Mouse (Mus musculus) forebrain, embryonic 14.5 days (tissue): ENCODE data around the gene Slc38a2. TPM values are rescaled to one million over a fixed set of nuclear protein-coding genes. Genes with fewer than 3 reads are reported as not detected.

ENCODE experiments used
- ATAC-seq: fragments of 200-750 bp; cut with Nextera tagmentation; 2 replicates; pipeline ENCODE4 v1.8.0; 2017; ENCODE audit warnings: mild to moderate bottlenecking, moderate library complexity
- DNase-seq: peaks from one replicate; pipeline ENCODE4 v3.0.0-alpha.2; 2015; ENCODE audit warnings: low spot score
- H3K27ac ChIP-seq: fragments of 300-500 bp; sonication (generic); 2 replicates; pipeline ENCODE4 v1.5.1; 2014; ENCODE audit warnings: low read depth, mild to moderate bottlenecking, control low read depth, low read length, moderate library complexity
- H3K27me3 ChIP-seq: fragments of 300-500 bp; sonication (generic); replicated peaks from 2 replicates; pipeline ENCODE4 v1.6.1; 2014; ENCODE audit warnings: low read length, control low read depth, mixed read lengths; ENCODE audit not compliant: control insufficient read depth, insufficient read depth
- H3K36me3 ChIP-seq: fragments of 300-500 bp; sonication (generic); 2 replicates; pipeline ENCODE4 v1.6.1; 2014; ENCODE audit warnings: low read length, control low read depth; ENCODE audit not compliant: control insufficient read depth, insufficient read depth
- H3K4me1 ChIP-seq: fragments of 300-500 bp; sonication (generic); 2 replicates; pipeline ENCODE4 v1.6.1; 2014; ENCODE audit warnings: antibody characterized with exemption, low read length, control low read depth; ENCODE audit not compliant: control insufficient read depth, insufficient read depth
- H3K4me2 ChIP-seq: fragments of 300-500 bp; sonication (generic); 2 replicates; pipeline ENCODE4 v1.6.1; 2014; ENCODE audit warnings: mild to moderate bottlenecking, control low read depth, low read length
- H3K4me3 ChIP-seq: fragments of 300-500 bp; sonication (generic); 2 replicates; pipeline ENCODE4 v1.5.1; 2014; ENCODE audit warnings: low read depth, low read length, control low read depth
- H3K9ac ChIP-seq: fragments of 300-500 bp; sonication (generic); 2 replicates; pipeline ENCODE4 v1.6.1; 2014; ENCODE audit warnings: mild to moderate bottlenecking, low read length, control low read depth, moderate library complexity
- H3K9me3 ChIP-seq: fragments of 300-500 bp; sonication (generic); replicated peaks from 2 replicates; pipeline ENCODE4 v1.6.1; 2016; ENCODE audit warnings: low read length, control low read depth, mixed read lengths; ENCODE audit not compliant: control insufficient read depth
- WGBS: fragments of 180-500 bp; shearing (Covaris S2); extraction: QIAGEN DNeasy Blood & Tissue Kit; methylation state at CpG from one replicate; pipeline ENCODE4 v1.1.7; 2014; 5-methylcytosine and 5-hydroxymethylcytosine counted together
- polyA plus RNA-seq: library from polyadenylated mRNA; unstranded; fragments of >200 nt; fragmentation: Nextera tagmentation; extraction: Ambion mirVana; gene quantifications from 2 replicates; pipeline ENCODE4 v1.2.1, GENCODE M21; 2014

The Slc38a2 gene
- polyA plus RNA-seq, 1 experiment from 2014 or later = 142 TPM

GRCm38 (mm10) chr15:96728993-96729392 lies 29.5 kb upstream of the Slc38a2 start:
- H3K36me3 ChIP-seq = no peaks in the 10 kb centered on the region
- no peaks in the 10 kb centered on the region for H3K27me3 ChIP-seq
- 81% methylated on average over 10 of the region's 10 CpGs for WGBS
- H3K27ac ChIP-seq = no peak overlapping the region
- H3K4me3 ChIP-seq = no peak overlapping the region
- no peaks in the 10 kb centered on the region for H3K4me1 ChIP-seq
- ATAC-seq = no peak
- no peak overlapping the region for H3K4me2 ChIP-seq
- H3K9me3 ChIP-seq = no peaks in the 10 kb centered on the region
- no peak for DNase-seq
- no peak overlapping the region for H3K9ac ChIP-seq

GRCm38 (mm10) chr15:96728346-96728745 lies 28.8 kb upstream of the Slc38a2 start:
- Histone ChIP-seq H3K9me3 (no peaks in the 10 kb centered on the region), H3K4me3 (no peak overlapping the region), H3K4me2 (no peak overlapping the region), H3K4me1 (no peaks in the 10 kb centered on the region), H3K9ac (no peak overlapping the region), H3K36me3 (no peaks in the 10 kb centered on the region), H3K27ac (no peak overlapping the region), H3K27me3 (no peaks in the 10 kb centered on the region)
- ATAC-seq (no peak), DNase-seq (no peak)
- 84% methylated on average over 4 of the region's 4 CpGs for WGBS

- Histone ChIP-seq H3K4me2 (no peak overlapping the region), H3K4me1 (no peaks in the 10 kb centered on the region), H3K9me3 (no peaks in the 10 kb centered on the region), H3K4me3 (no peak overlapping the region), H3K36me3 (no peaks in the 10 kb centered on the region), H3K27ac (no peak overlapping the region), H3K27me3 (no peaks in the 10 kb centered on the region), H3K9ac (no peak overlapping the region)
- DNase-seq = peak; percentile 36
- no peak for ATAC-seq
Measured at GRCm38 (mm10) chr15:96724506-96724905, 25.0 kb upstream of the Slc38a2 start.

GRCm38 (mm10) chr15:96722228-96722627 lies 22.7 kb upstream of the Slc38a2 start:
- no peak overlapping the region for H3K4me2 ChIP-seq
- no peaks in the 10 kb centered on the region for H3K4me1 ChIP-seq
- no peak overlapping the region for H3K9ac ChIP-seq
- WGBS = 75% methylated on average over 7 of the region's 7 CpGs
- no peaks in the 10 kb centered on the region for H3K36me3 ChIP-seq
- ATAC-seq (no peak), DNase-seq (no peak)
- no peaks in the 10 kb centered on the region for H3K9me3 ChIP-seq
- H3K27ac ChIP-seq = no peak overlapping the region
- no peaks in the 10 kb centered on the region for H3K27me3 ChIP-seq
- no peak overlapping the region for H3K4me3 ChIP-seq

- Histone ChIP-seq H3K27ac (no peak overlapping the region), H3K4me2 (no peak overlapping the region)
- no peak for ATAC-seq
Measured at GRCm38 (mm10) chr15:96720146-96720545, 20.6 kb upstream of the Slc38a2 start.

GRCm38 (mm10) chr15:96718466-96718865 lies 18.9 kb upstream of the Slc38a2 start:
- WGBS = 86% methylated on average over 7 of the region's 7 CpGs
- Histone ChIP-seq H3K9ac (no peak overlapping the region), H3K36me3 (no peaks in the 10 kb centered on the region), H3K27me3 (no peaks in the 10 kb centered on the region), H3K4me1 (no peaks in the 10 kb centered on the region), H3K27ac (no peak overlapping the region), H3K4me3 (no peak overlapping the region), H3K4me2 (no peak overlapping the region), H3K9me3 (no peaks in the 10 kb centered on the region)
- DNase-seq (no peak), ATAC-seq (no peak)

More at GRCm38 (mm10) chr15:96720146-96720545, 20.6 kb upstream of the Slc38a2 start:
- H3K9me3 ChIP-seq = no peaks in the 10 kb centered on the region
- DNase-seq = no peak
- H3K4me3 ChIP-seq = no peak overlapping the region
- H3K36me3 ChIP-seq = no peaks in the 10 kb centered on the region
- WGBS = 97% methylated on average over 6 of the region's 6 CpGs
- H3K9ac ChIP-seq = no peak overlapping the region
- no peaks in the 10 kb centered on the region for H3K27me3 ChIP-seq
- H3K4me1 ChIP-seq = no peaks in the 10 kb centered on the region

GRCm38 (mm10) chr15:96717181-96717580 lies 17.7 kb upstream of the Slc38a2 start:
- no peak overlapping the region for H3K27ac ChIP-seq
- no peak overlapping the region for H3K4me3 ChIP-seq
- no peaks in the 10 kb centered on the region for H3K9me3 ChIP-seq
- H3K36me3 ChIP-seq = no peaks in the 10 kb centered on the region
- no peak for ATAC-seq
- H3K27me3 ChIP-seq = no peaks in the 10 kb centered on the region
- DNase-seq = no peak
- 72% methylated on average over 3 of the region's 3 CpGs for WGBS
- H3K4me2 ChIP-seq = no peak overlapping the region
- H3K9ac ChIP-seq = no peak overlapping the region
- no peaks in the 10 kb centered on the region for H3K4me1 ChIP-seq

- no peak overlapping the region for H3K27ac ChIP-seq
- no peak for ATAC-seq
- 93% methylated on average over 4 of the region's 4 CpGs for WGBS
- DNase-seq = no peak
- H3K9ac ChIP-seq = no peak overlapping the region
- H3K9me3 ChIP-seq = no peaks in the 10 kb centered on the region
- no peak overlapping the region for H3K4me3 ChIP-seq
- no peaks in the 10 kb centered on the region for H3K4me1 ChIP-seq
- H3K4me2 ChIP-seq = no peak overlapping the region
- H3K36me3 ChIP-seq = no peaks in the 10 kb centered on the region
- no peaks in the 10 kb centered on the region for H3K27me3 ChIP-seq
Measured at GRCm38 (mm10) chr15:96716371-96716770, 16.8 kb upstream of the Slc38a2 start.

- Histone ChIP-seq H3K4me2 (no peak overlapping the region), H3K4me1 (no peaks in the 10 kb centered on the region), H3K4me3 (no peak overlapping the region), H3K9ac (no peak overlapping the region), H3K27me3 (no peaks in the 10 kb centered on the region), H3K36me3 (no peaks in the 10 kb centered on the region), H3K27ac (no peak overlapping the region), H3K9me3 (no peaks in the 10 kb centered on the region)
- ATAC-seq = no peak
- DNase-seq = no peak
- WGBS = 92% methylated on average over 7 of the region's 7 CpGs
Measured at GRCm38 (mm10) chr15:96715692-96716080, 16.2 kb upstream of the Slc38a2 start.
